Mouse (Mus musculus) cerebellum, adult (tissue): ENCODE results near the gene Dlg4.
"Not testable (repeated sequence)": the region's sequence is repeated elsewhere in the genome, so short reads cannot be mapped to it uniquely, and the experiment has no call there.

Experiments
- ATAC-seq: cut with Nextera tagmentation; 2 replicates; pipeline ENCODE4 v1.9.2; 2017; ENCODE audit warnings: mild to moderate bottlenecking, moderate library complexity, mixed read lengths; ENCODE audit not compliant: insufficient number of reproducible peaks, low FRiP score, low TSS enrichment

Dlg4 gene

GRCm38 (mm10) chr11:69995391-69995960, 21.3 kb upstream of the Dlg4 start, which contains the start of gene Phf23:
TSS of gene Phf23 (plus strand) at chr11:69995777.
- ATAC-seq: peak; percentile 67

GRCm38 (mm10) chr11:69996161-69997061, 20.3 kb upstream of the Dlg4 start:
- ATAC-seq: no peak

- ATAC-seq: no peak
These were observed 19.7 kb upstream of the Dlg4 start for GRCm38 (mm10) chr11:69997070-69997509.

GRCm38 (mm10) chr11:69998567-69999491, 17.9 kb upstream of the Dlg4 start:
- no peak for ATAC-seq

- ATAC-seq: no peak
These were observed 17.1 kb upstream of the Dlg4 start for GRCm38 (mm10) chr11:69999666-70000065.

- peak; percentile 27; the same call in 1 of the 2 replicates for ATAC-seq
These were observed 16.3 kb upstream of the Dlg4 start, which contains the start of gene Dvl2 for GRCm38 (mm10) chr11:70000396-70000898. TSS of gene Dvl2 (plus strand) at chr11:70000595.

GRCm38 (mm10) chr11:70001159-70001558, 15.6 kb upstream of the Dlg4 start:
- ATAC-seq: no peak

- no peak for ATAC-seq
These were observed 14.9 kb upstream of the Dlg4 start for GRCm38 (mm10) chr11:70001865-70002264.

- no peak for ATAC-seq
These were observed 14.3 kb upstream of the Dlg4 start for GRCm38 (mm10) chr11:70002471-70002870.

GRCm38 (mm10) chr11:70005521-70005920, 11.2 kb upstream of the Dlg4 start:
- ATAC-seq: no peak

- ATAC-seq: no peak
These were observed 6.7 kb upstream of the Dlg4 start for GRCm38 (mm10) chr11:70010033-70010432.

- no peak for ATAC-seq
These were observed 6.2 kb upstream of the Dlg4 start for GRCm38 (mm10) chr11:70010548-70010947.

GRCm38 (mm10) chr11:70010961-70011360, 5.8 kb upstream of the Dlg4 start:
- ATAC-seq: no peak

- no peak for ATAC-seq
These were observed 3.8 kb upstream of the Dlg4 start for GRCm38 (mm10) chr11:70012931-70013330.

- no peak for ATAC-seq
These were observed 3.3 kb upstream of the Dlg4 start for GRCm38 (mm10) chr11:70013408-70013807.

- ATAC-seq: no peak
These were observed 2.7 kb upstream of the Dlg4 start for GRCm38 (mm10) chr11:70014051-70014450.

GRCm38 (mm10) chr11:70014880-70015558, 1.7 kb upstream of the Dlg4 start, which contains the start of gene Acadvl:
TSS of gene Acadvl (minus strand) at chr11:70015411.
- peak; percentile 75; the same call in 1 of the 2 replicates for ATAC-seq

- ATAC-seq: no peak
These were observed 1.1 kb upstream of the Dlg4 start for GRCm38 (mm10) chr11:70015677-70016076.

GRCm38 (mm10) chr11:70016177-70016576, 565 bp upstream of the Dlg4 start:
- ATAC-seq: not testable (repeated sequence)
